Mouse (Mus musculus): Measurements from ENCODE around the gene Slc25a33. TPM values are rescaled to one million over a fixed set of nuclear protein-coding genes. Genes with fewer than 3 reads are reported as not detected.
A peak's percentile ranks its signal among the peaks of the same experiment; 100 is the strongest.
"Not testable (repeated sequence)": the region's sequence is repeated elsewhere in the genome, so short reads cannot be mapped to it uniquely, and the experiment has no call there.

Slc25a33 gene
- total and polyA plus RNA-seq, 3 experiments = 20.3 to 26.0 (median 22.3) TPM

DNA sequence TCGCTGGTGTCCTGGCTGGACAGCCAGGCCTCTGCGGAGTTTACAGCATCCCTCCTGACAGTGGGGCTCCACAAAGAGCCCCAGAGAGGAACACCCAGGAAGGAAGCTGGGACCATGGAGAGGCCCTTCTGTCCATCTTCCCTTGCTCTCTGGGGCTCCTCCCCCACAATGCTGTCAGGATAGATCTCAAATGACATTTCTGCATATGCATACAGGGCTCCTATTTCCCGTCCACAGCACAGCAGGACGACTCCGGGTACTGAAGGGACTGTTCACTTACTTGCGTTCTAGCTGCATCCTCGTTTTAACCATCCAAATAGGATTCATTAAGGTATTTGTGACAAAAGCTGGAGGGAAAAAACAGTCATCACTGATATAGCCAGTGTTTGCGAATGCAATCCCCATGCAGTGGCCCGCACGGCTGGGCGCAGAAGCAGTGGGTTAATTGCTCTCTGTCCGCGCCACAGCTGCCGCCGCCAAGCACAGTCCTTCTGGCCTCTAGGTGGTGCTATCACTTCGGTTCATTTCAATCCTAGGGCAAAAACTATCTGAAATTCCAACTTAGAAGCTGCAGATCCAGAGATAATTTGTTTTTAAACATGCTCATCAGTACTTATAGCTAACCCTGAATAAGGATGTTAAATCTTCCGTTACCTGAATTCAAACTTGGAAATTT lies 21.8 kb downstream of the Slc25a33 start:
- H3K27me3 ChIP-seq (ENCODE audit: control insufficient read depth, insufficient read depth, low read length) = no peaks in the 10 kb centered on the region

GRCm38 (mm10) chr4:149750671-149751070 lies 23.4 kb downstream of the Slc25a33 start:
- no peak overlapping the region for H3K27ac ChIP-seq
- no peak overlapping the region for H3K4me3 ChIP-seq
- H3K4me1 ChIP-seq (ENCODE audit: control insufficient read depth, insufficient read depth, low read length) = no peaks in the 10 kb centered on the region
- intact Hi-C loops (cut with DNase I) = loop anchor here (5.0 kb wide), 1 partner anchor 232 kb away; no protein-coding TSS in a partner anchor
- H3K79me2 ChIP-seq (replicated peaks; ENCODE audit: control insufficient read depth, insufficient read depth, low read length) = no peaks in the 10 kb centered on the region
- 81% methylated on average over 5 of the region's 5 CpGs for WGBS
- H3K9ac ChIP-seq (ENCODE audit: low read depth, low read length) = no peak overlapping the region
- TF ChIP-seq CTCF (IDR thresholded peaks at IDR 0.05) = no peak
- TF ChIP-seq POLR2A (IDR thresholded peaks at IDR 0.05; ENCODE audit: insufficient read depth, low read depth, low read length) = no peak
- TF ChIP-seq EP300 (IDR thresholded peaks at IDR 0.05; ENCODE audit: insufficient read depth, low read depth, low read length) = no peak
- no peak for DNase-seq
- no peaks in the 10 kb centered on the region for H3K27me3 ChIP-seq (ENCODE audit: control insufficient read depth, insufficient read depth, low read length)
- no peaks in the 10 kb centered on the region for H3K36me3 ChIP-seq (ENCODE audit: control insufficient read depth, insufficient read depth, low read length)

More for the DNA sequence above, 21.8 kb downstream of the Slc25a33 start:
- intact Hi-C loops (cut with DNase I) = loop anchor here (2.0 to 5.0 kb wide), 3 partner anchors 53 to 230 kb away; no protein-coding TSS in a partner anchor
- Histone ChIP-seq H3K4me3 (no peak overlapping the region), H3K79me2 (replicated peaks; ENCODE audit: control insufficient read depth, insufficient read depth, low read length) (no peaks in the 10 kb centered on the region), H3K36me3 (ENCODE audit: control insufficient read depth, insufficient read depth, low read length) (no peaks in the 10 kb centered on the region), H3K27ac (no peak overlapping the region), H3K9ac (ENCODE audit: low read depth, low read length) (no peak overlapping the region), H3K4me1 (ENCODE audit: control insufficient read depth, insufficient read depth, low read length) (no peaks in the 10 kb centered on the region)
- TF ChIP-seq CTCF (IDR thresholded peaks at IDR 0.05) = peak; percentile 98
- no peak for TF ChIP-seq POLR2A (IDR thresholded peaks at IDR 0.05; ENCODE audit: insufficient read depth, low read depth, low read length)
- TF ChIP-seq EP300 (IDR thresholded peaks at IDR 0.05; ENCODE audit: insufficient read depth, low read depth, low read length) = 0 out of 2 replicates have a peak, but pooled peaks have one; percentile 29
- WGBS = 44% methylated on average over 17 of the region's 17 CpGs
- DNase-seq = peak in 1 of 2 experiments; percentile 60

- H3K4me3 ChIP-seq; H3K79me2 ChIP-seq (replicated peaks; ENCODE audit: control insufficient read depth, insufficient read depth, low read length); H3K4me1 ChIP-seq (ENCODE audit: control insufficient read depth, insufficient read depth, low read length); H3K36me3 ChIP-seq (ENCODE audit: control insufficient read depth, insufficient read depth, low read length); H3K27ac ChIP-seq; DNase-seq; H3K27me3 ChIP-seq (ENCODE audit: control insufficient read depth, insufficient read depth, low read length); H3K9ac ChIP-seq (ENCODE audit: low read depth, low read length): not testable (repeated sequence)
- WGBS = 96% methylated on average over 3 of the region's 3 CpGs
- intact Hi-C loops (cut with DNase I) = loop anchor here (5.0 kb wide), 1 partner anchor 233 kb away; no protein-coding TSS in a partner anchor
Observed at GRCm38 (mm10) chr4:149749663-149750015, 24.4 kb downstream of the Slc25a33 start.

- Histone ChIP-seq H3K79me2 (replicated peaks; ENCODE audit: control insufficient read depth, insufficient read depth, low read length) (no peaks in the 10 kb centered on the region), H3K27ac (no peak overlapping the region), H3K27me3 (ENCODE audit: control insufficient read depth, insufficient read depth, low read length) (no peaks in the 10 kb centered on the region), H3K36me3 (ENCODE audit: control insufficient read depth, insufficient read depth, low read length) (no peaks in the 10 kb centered on the region), H3K4me3 (no peak overlapping the region), H3K4me1 (ENCODE audit: control insufficient read depth, insufficient read depth, low read length) (no peaks in the 10 kb centered on the region), H3K9ac (ENCODE audit: low read depth, low read length) (no peak overlapping the region)
- intact Hi-C loops (cut with DNase I) = no loop called here
- TF ChIP-seq EP300 (IDR thresholded peaks at IDR 0.05; ENCODE audit: insufficient read depth, low read depth, low read length) = no peak
- no peak for TF ChIP-seq CTCF (IDR thresholded peaks at IDR 0.05)
- TF ChIP-seq POLR2A (IDR thresholded peaks at IDR 0.05; ENCODE audit: insufficient read depth, low read depth, low read length) = no peak
- 94% methylated on average over 18 of the region's 18 CpGs for WGBS
- DNase-seq = no peak
Observed at GRCm38 (mm10) chr4:149749003-149749662, 24.9 kb downstream of the Slc25a33 start.

- Histone ChIP-seq H3K27ac (no peak overlapping the region), H3K27me3 (ENCODE audit: control insufficient read depth, insufficient read depth, low read length) (no peaks in the 10 kb centered on the region), H3K9ac (ENCODE audit: low read depth, low read length) (no peak overlapping the region), H3K36me3 (ENCODE audit: control insufficient read depth, insufficient read depth, low read length) (no peaks in the 10 kb centered on the region), H3K4me3 (no peak overlapping the region), H3K4me1 (ENCODE audit: control insufficient read depth, insufficient read depth, low read length) (no peaks in the 10 kb centered on the region), H3K79me2 (replicated peaks; ENCODE audit: control insufficient read depth, insufficient read depth, low read length) (no peaks in the 10 kb centered on the region)
- no peak for DNase-seq
- WGBS = 81% methylated on average over 7 of the region's 7 CpGs
- TF ChIP-seq POLR2A (IDR thresholded peaks at IDR 0.05; ENCODE audit: insufficient read depth, low read depth, low read length) = no peak
- no peak for TF ChIP-seq EP300 (IDR thresholded peaks at IDR 0.05; ENCODE audit: insufficient read depth, low read depth, low read length)
- TF ChIP-seq CTCF (IDR thresholded peaks at IDR 0.05) = no peak
- intact Hi-C loops (cut with DNase I) = no loop called here
Observed at GRCm38 (mm10) chr4:149744119-149744518, 30.0 kb downstream of the Slc25a33 start.

- Histone ChIP-seq H3K79me2 (replicated peaks; ENCODE audit: control insufficient read depth, insufficient read depth, low read length) (no peaks in the 10 kb centered on the region), H3K9ac (ENCODE audit: low read depth, low read length) (no peak overlapping the region), H3K4me1 (ENCODE audit: control insufficient read depth, insufficient read depth, low read length) (0 out of 2 replicates have a peak, but pooled peaks cover 2% of the 10 kb centered on the region), H3K4me3 (no peak overlapping the region), H3K27ac (no peak overlapping the region), H3K36me3 (ENCODE audit: control insufficient read depth, insufficient read depth, low read length) (no peaks in the 10 kb centered on the region), H3K27me3 (ENCODE audit: control insufficient read depth, insufficient read depth, low read length) (no peaks in the 10 kb centered on the region)
- 96% methylated on average over 14 of the region's 14 CpGs for WGBS
- TF ChIP-seq CTCF (IDR thresholded peaks at IDR 0.05) = no peak
- no peak for DNase-seq
- intact Hi-C loops (cut with DNase I) = no loop called here
Observed at GRCm38 (mm10) chr4:149742011-149742530, 32.0 kb downstream of the Slc25a33 start.
